Mouse (Mus musculus) adipocyte (in vitro differentiated cells): ENCODE measurements around the gene Hectd3.
A peak's percentile ranks its signal among the peaks of the same experiment; 100 is the strongest.

ENCODE experiments used
- DNase-seq: peaks from one replicate; pipeline ENCODE4 v3.0.0-alpha.2; 2016; ENCODE audit warnings: low spot score

Gene Hectd3

GRCm38 (mm10) chr4:116995131-116995797 is at the start of gene Hectd3:
Gene Hectd3, plus strand, starts transcription at chr4:116995317.
- DNase-seq: peak; percentile 72

GRCm38 (mm10) chr4:116951642-116952041 is 43.5 kb upstream of the Hectd3 start:
- DNase-seq: peak; percentile 16

GRCm38 (mm10) chr4:116954951-116955350 is 40.2 kb upstream of the Hectd3 start:
- DNase-seq: no peak

GRCm38 (mm10) chr4:116976503-116976902 is 18.6 kb upstream of the Hectd3 start:
- no peak for DNase-seq

- DNase-seq: no peak
Measured at GRCm38 (mm10) chr4:116985681-116986080, 9.4 kb upstream of the Hectd3 start.

- DNase-seq: no peak
Measured at GRCm38 (mm10) chr4:116986400-116987121, 8.6 kb upstream of the Hectd3 start.

GRCm38 (mm10) chr4:116987122-116987456 is 8.0 kb upstream of the Hectd3 start:
- no peak for DNase-seq

GRCm38 (mm10) chr4:116989731-116990130 is 5.4 kb upstream of the Hectd3 start:
- DNase-seq: no peak

GRCm38 (mm10) chr4:116991366-116991765 is 3.8 kb upstream of the Hectd3 start:
- DNase-seq: peak; percentile 83

- DNase-seq: peak; percentile 95
Measured at GRCm38 (mm10) chr4:116993672-116994621, 1.2 kb upstream of the Hectd3 start, which contains the start of gene Urod. Gene Urod, minus strand, starts transcription at chr4:116994413.

GRCm38 (mm10) chr4:116995798-116996135 is 650 bp downstream of the Hectd3 start:
- peak; percentile 35 for DNase-seq

- no peak for DNase-seq
Measured at GRCm38 (mm10) chr4:116999513-117000154, 4.5 kb downstream of the Hectd3 start.

GRCm38 (mm10) chr4:117001957-117002356 is 6.8 kb downstream of the Hectd3 start:
- no peak for DNase-seq

- peak; percentile 73 for DNase-seq
Measured at GRCm38 (mm10) chr4:117002543-117003521, 7.7 kb downstream of the Hectd3 start.

GRCm38 (mm10) chr4:117004649-117005048 is 9.5 kb downstream of the Hectd3 start:
- no peak for DNase-seq

GRCm38 (mm10) chr4:117005611-117006400 is 10.7 kb downstream of the Hectd3 start:
- DNase-seq: no peak

GRCm38 (mm10) chr4:117007058-117007457 is 11.9 kb downstream of the Hectd3 start:
- peak; percentile 29 for DNase-seq

GRCm38 (mm10) chr4:117010231-117010630 is 15.1 kb downstream of the Hectd3 start:
- DNase-seq: no peak

- no peak for DNase-seq
Measured at GRCm38 (mm10) chr4:117013596-117013995, 18.5 kb downstream of the Hectd3 start.

GRCm38 (mm10) chr4:117014901-117015415 is 19.8 kb downstream of the Hectd3 start:
- DNase-seq: no peak
